Mouse (Mus musculus): ENCODE measurements around the gene Ccdc186. TPM values are rescaled to one million over a fixed set of nuclear protein-coding genes. Genes with fewer than 3 reads are reported as not detected.

Ccdc186 gene
- polyA plus RNA-seq (2012; rRNA removed) (15.4 and 16.0 TPM in 2 replicates), polyA plus RNA-seq (2014; fragmentation: Nextera tagmentation; extraction: Ambion mirVana) (23.4 and 24.0 TPM in 2 replicates)

GRCm38 (mm10) chr19:56821798-56822447 is at the start of gene Ccdc186:
Gene Ccdc186, minus strand, starts transcription at chr19:56822190.
- no peaks in the 10 kb centered on the region for H3K27me3 ChIP-seq (ENCODE audit: control insufficient read depth, insufficient read depth, low read length)
- WGBS = under 1% methylated on average over 69 of the region's 79 CpGs
- peak; percentile 100 for ATAC-seq (ENCODE audit: low FRiP score, low read depth)

GRCm38 (mm10) chr19:56867701-56868100 is 45.7 kb upstream of the Ccdc186 start:
- DNase-seq (ENCODE audit: low spot score) (no peak), ATAC-seq (ENCODE audit: low FRiP score, low read depth) (no peak)
- Histone ChIP-seq H3K4me2 (replicated peaks; ENCODE audit: low read depth, low read length, severe bottlenecking) (no peak overlapping the region), H3K4me1 (ENCODE audit: control insufficient read depth, insufficient read depth, low read length) (no peaks in the 10 kb centered on the region), H3K27ac (replicated peaks; ENCODE audit: low read depth, low read length) (no peak overlapping the region), H3K9me3 (ENCODE audit: control insufficient read depth, low read length) (no peaks in the 10 kb centered on the region), H3K27me3 (ENCODE audit: control insufficient read depth, insufficient read depth, low read length) (peaks cover 4% of the 10 kb centered on the region; the same call in 1 of the 2 replicates), H3K4me3 (replicated peaks; ENCODE audit: low read length) (no peak overlapping the region), H3K36me3 (ENCODE audit: control insufficient read depth, insufficient read depth, low read length) (no peaks in the 10 kb centered on the region), H3K9ac (ENCODE audit: low read depth, low read length, severe bottlenecking) (no peak overlapping the region)
- no peak for TF ChIP-seq POLR2A (IDR thresholded peaks at IDR 0.05; ENCODE audit: borderline replicate concordance, extremely low read depth, insufficient read depth, insufficient read length)
- WGBS = 57% methylated on average over 4 of the region's 4 CpGs

More at GRCm38 (mm10) chr19:56821798-56822447, at the start of gene Ccdc186:
- Histone ChIP-seq H3K4me1 (ENCODE audit: control insufficient read depth, insufficient read depth, low read length) (peaks cover 38% of the 10 kb centered on the region), H3K4me2 (replicated peaks; ENCODE audit: low read depth, low read length, severe bottlenecking) (peak within 1 kb of the TSS; percentile 72), H3K9ac (ENCODE audit: low read depth, low read length, severe bottlenecking) (peak within 1 kb of the TSS; percentile 94), H3K36me3 (ENCODE audit: control insufficient read depth, insufficient read depth, low read length) (no peaks in the 10 kb centered on the region), H3K9me3 (ENCODE audit: control insufficient read depth, low read length) (no peaks in the 10 kb centered on the region), H3K4me3 (replicated peaks; ENCODE audit: low read length) (peak within 1 kb of the TSS; percentile 98), H3K27ac (replicated peaks; ENCODE audit: low read depth, low read length) (peak within 1 kb of the TSS; percentile 87)
- peak; percentile 72; the same call in 1 of the 2 replicates for TF ChIP-seq POLR2A (IDR thresholded peaks at IDR 0.05; ENCODE audit: borderline replicate concordance, extremely low read depth, insufficient read depth, insufficient read length)
- DNase-seq (ENCODE audit: low spot score) = peak; percentile 98

GRCm38 (mm10) chr19:56856455-56856854 is 34.5 kb upstream of the Ccdc186 start:
- 37% methylated on average over 5 of the region's 5 CpGs for WGBS
- peaks cover 4% of the 10 kb centered on the region for H3K4me1 ChIP-seq (ENCODE audit: control insufficient read depth, insufficient read depth, low read length)
- no peaks in the 10 kb centered on the region for H3K9me3 ChIP-seq (ENCODE audit: control insufficient read depth, low read length)
- ATAC-seq (ENCODE audit: low FRiP score, low read depth) (no peak), DNase-seq (ENCODE audit: low spot score) (no peak)
- H3K4me3 ChIP-seq (replicated peaks; ENCODE audit: low read length) = no peak overlapping the region
- H3K36me3 ChIP-seq (ENCODE audit: control insufficient read depth, insufficient read depth, low read length) = no peaks in the 10 kb centered on the region
- no peak for TF ChIP-seq POLR2A (IDR thresholded peaks at IDR 0.05; ENCODE audit: borderline replicate concordance, extremely low read depth, insufficient read depth, insufficient read length)
- H3K27ac ChIP-seq (replicated peaks; ENCODE audit: low read depth, low read length) = no peak overlapping the region
- H3K9ac ChIP-seq (ENCODE audit: low read depth, low read length, severe bottlenecking) = no peak overlapping the region
- H3K4me2 ChIP-seq (replicated peaks; ENCODE audit: low read depth, low read length, severe bottlenecking) = no peak overlapping the region
- H3K27me3 ChIP-seq (ENCODE audit: control insufficient read depth, insufficient read depth, low read length) = no peaks in the 10 kb centered on the region

GRCm38 (mm10) chr19:56852590-56852989 is 30.6 kb upstream of the Ccdc186 start:
- Histone ChIP-seq H3K9ac (ENCODE audit: low read depth, low read length, severe bottlenecking) (no peak overlapping the region), H3K27ac (replicated peaks; ENCODE audit: low read depth, low read length) (no peak overlapping the region), H3K4me1 (ENCODE audit: control insufficient read depth, insufficient read depth, low read length) (no peaks in the 10 kb centered on the region), H3K27me3 (ENCODE audit: control insufficient read depth, insufficient read depth, low read length) (no peaks in the 10 kb centered on the region), H3K9me3 (ENCODE audit: control insufficient read depth, low read length) (no peaks in the 10 kb centered on the region), H3K4me2 (replicated peaks; ENCODE audit: low read depth, low read length, severe bottlenecking) (no peak overlapping the region), H3K4me3 (replicated peaks; ENCODE audit: low read length) (no peak overlapping the region), H3K36me3 (ENCODE audit: control insufficient read depth, insufficient read depth, low read length) (no peaks in the 10 kb centered on the region)
- no peak for TF ChIP-seq POLR2A (IDR thresholded peaks at IDR 0.05; ENCODE audit: borderline replicate concordance, extremely low read depth, insufficient read depth, insufficient read length)
- ATAC-seq (ENCODE audit: low FRiP score, low read depth) (no peak), DNase-seq (ENCODE audit: low spot score) (no peak)

GRCm38 (mm10) chr19:56842974-56843373 is 21.0 kb upstream of the Ccdc186 start:
- Histone ChIP-seq H3K27me3 (ENCODE audit: control insufficient read depth, insufficient read depth, low read length) (no peaks in the 10 kb centered on the region), H3K27ac (replicated peaks; ENCODE audit: low read depth, low read length) (no peak overlapping the region), H3K4me1 (ENCODE audit: control insufficient read depth, insufficient read depth, low read length) (peaks cover 5% of the 10 kb centered on the region; the same call in 1 of the 2 replicates), H3K9ac (ENCODE audit: low read depth, low read length, severe bottlenecking) (no peak overlapping the region), H3K9me3 (ENCODE audit: control insufficient read depth, low read length) (peaks cover 3% of the 10 kb centered on the region; the same call in 1 of the 2 replicates), H3K4me3 (replicated peaks; ENCODE audit: low read length) (no peak overlapping the region), H3K4me2 (replicated peaks; ENCODE audit: low read depth, low read length, severe bottlenecking) (no peak overlapping the region), H3K36me3 (ENCODE audit: control insufficient read depth, insufficient read depth, low read length) (no peaks in the 10 kb centered on the region)
- WGBS = 81% methylated on average over 12 of the region's 12 CpGs
- no peak for TF ChIP-seq POLR2A (IDR thresholded peaks at IDR 0.05; ENCODE audit: borderline replicate concordance, extremely low read depth, insufficient read depth, insufficient read length)
- ATAC-seq (ENCODE audit: low FRiP score, low read depth) (no peak), DNase-seq (ENCODE audit: low spot score) (no peak)

All from limb, embryonic 14.5 days (tissue).